Mouse (Mus musculus) spleen, adult 2 months (tissue): ENCODE data around the gene Olfr455. TPM values are rescaled to one million over a fixed set of nuclear protein-coding genes. Genes with fewer than 3 reads are reported as not detected.

Experiments
- DNase-seq, 2 experiments: peaks; one replicate each; pipeline versions ENCODE4 v3.0.0 to v3.0.0-alpha.2; 2012 to 2021; ENCODE audit warnings: low spot score in 2 of 2, low read depth in 1 of 2
- H3K27ac ChIP-seq: fragments of 200-500 bp; 2 replicates; pipeline ENCODE4 v1.5.1; 2012; ENCODE audit warnings: low read length, inconsistent platforms; ENCODE audit not compliant: insufficient read depth
- H3K27me3 ChIP-seq: fragments of 200-500 bp; 2 replicates; pipeline ENCODE4 v1.6.1; 2012; ENCODE audit warnings: mild to moderate bottlenecking, moderate library complexity, low read length, inconsistent platforms; ENCODE audit not compliant: control insufficient read depth, insufficient read depth
- H3K36me3 ChIP-seq: fragments of 200-500 bp; 2 replicates; pipeline ENCODE4 v1.6.1; 2012; ENCODE audit warnings: mild to moderate bottlenecking, low read length, inconsistent platforms; ENCODE audit not compliant: control insufficient read depth, insufficient read depth
- H3K4me1 ChIP-seq: fragments of 200-500 bp; 2 replicates; pipeline ENCODE4 v1.6.1; 2011; ENCODE audit warnings: inconsistent platforms; ENCODE audit not compliant: control insufficient read depth, insufficient read depth, insufficient read length
- H3K4me3 ChIP-seq: fragments of 200-500 bp; 2 replicates; pipeline ENCODE4 v1.5.1; 2011; ENCODE audit warnings: mild to moderate bottlenecking, inconsistent platforms; ENCODE audit not compliant: insufficient read depth, insufficient read length; ENCODE audit errors: extremely low read depth
- CTCF ChIP-seq: fragments of 200-500 bp; IDR thresholded peaks from 2 replicates; pipeline ENCODE4 v1.5.1; 2011; ENCODE audit warnings: mild to moderate bottlenecking, inconsistent platforms; ENCODE audit not compliant: insufficient read depth, insufficient read length, insufficient replicate concordance; ENCODE audit errors: extremely low read depth
- POLR2A ChIP-seq: fragments of 200-500 bp; IDR thresholded peaks from 2 replicates; pipeline ENCODE4 v1.6.1; 2011; ENCODE audit warnings: low read depth, low read length, inconsistent platforms
- WGBS: fragments of 180-500 bp; shearing (Covaris S2); methylation state at CpG from one replicate; pipeline ENCODE4 v1.1.7; 2018; 5-methylcytosine and 5-hydroxymethylcytosine counted together
- polyA plus RNA-seq: library from polyadenylated mRNA; depleted of rRNA; stranded (reverse); fragments of >200 nt; gene quantifications from 2 replicates; pipeline ENCODE4 v1.2.3, GENCODE M21; 2012; rRNA removed

Gene Olfr455
- polyA plus RNA-seq = not detected in 2 replicates

DNA sequence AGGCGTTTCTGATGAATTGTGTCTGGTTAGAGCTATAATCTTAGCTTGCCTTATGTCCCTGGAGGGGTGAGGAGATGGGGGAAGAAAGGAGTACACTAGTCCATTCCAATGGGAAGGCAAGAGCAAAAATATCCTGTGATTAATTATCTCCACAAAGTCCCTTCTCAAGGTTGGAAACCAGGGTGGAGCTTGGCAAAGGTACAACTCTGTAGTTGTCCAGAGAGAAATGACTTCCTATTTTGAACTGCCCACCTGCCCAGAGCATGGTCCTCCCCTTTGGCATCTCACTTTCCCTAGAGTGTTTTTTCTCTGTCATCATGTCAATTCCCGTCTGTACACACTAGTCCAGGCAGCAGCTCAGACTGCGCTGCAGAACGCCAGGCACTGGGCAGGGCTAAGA lies at the start of gene Olfr455:
Olfr455 (minus strand) TSS at position 127 of the 400 bp plus-strand sequence.
- Histone ChIP-seq H3K36me3 (no peaks in the 10 kb centered on the region), H3K27ac (no peak within 1 kb of the TSS), H3K4me3 (no peak within 1 kb of the TSS), H3K4me1 (no peaks in the 10 kb centered on the region), H3K27me3 (no peaks in the 10 kb centered on the region)
- DNase-seq = no peak
- 83% methylated on average over 4 of the region's 4 CpGs for WGBS
- TF ChIP-seq POLR2A = no peak
- no peak for TF ChIP-seq CTCF

- Histone ChIP-seq H3K36me3 (no peaks in the 10 kb centered on the region), H3K27ac (no peak overlapping the region), H3K27me3 (no peaks in the 10 kb centered on the region), H3K4me1 (no peaks in the 10 kb centered on the region), H3K4me3 (no peak overlapping the region)
- no peak for DNase-seq
- no peak for TF ChIP-seq POLR2A
- WGBS = 80% methylated on average over 17 of the region's 17 CpGs
Measured at GRCm38 (mm10) chr6:42593138-42593882, 45.9 kb upstream of the Olfr455 start.

DNA sequence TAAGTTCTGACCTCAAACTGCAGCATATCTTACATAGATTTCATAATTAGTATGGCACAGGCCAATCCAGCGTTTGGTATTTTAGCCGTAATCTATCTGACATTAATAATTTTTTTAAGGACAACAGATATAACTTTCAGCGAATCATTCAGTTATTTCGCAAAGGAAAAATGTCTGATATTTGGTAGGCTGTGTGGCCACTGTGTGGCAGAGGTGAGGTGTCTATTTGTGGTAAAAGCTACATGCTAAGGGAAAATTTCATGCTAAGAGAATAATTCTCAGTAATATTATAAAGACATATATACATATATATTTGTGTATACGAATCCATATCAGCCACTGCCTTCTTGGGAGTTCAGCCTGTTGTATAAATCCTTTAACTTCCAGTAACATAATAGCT lies 39.2 kb upstream of the Olfr455 start:
- TF ChIP-seq CTCF = no peak
- no peak for TF ChIP-seq POLR2A
- no peaks in the 10 kb centered on the region for H3K36me3 ChIP-seq
- no peaks in the 10 kb centered on the region; the same call in 1 of the 2 replicates for H3K27me3 ChIP-seq
- WGBS = 85% methylated on average over 5 of the region's 5 CpGs
- no peaks in the 10 kb centered on the region for H3K4me1 ChIP-seq
- DNase-seq = no peak
- H3K4me3 ChIP-seq = no peak overlapping the region
- no peak overlapping the region for H3K27ac ChIP-seq

DNA sequence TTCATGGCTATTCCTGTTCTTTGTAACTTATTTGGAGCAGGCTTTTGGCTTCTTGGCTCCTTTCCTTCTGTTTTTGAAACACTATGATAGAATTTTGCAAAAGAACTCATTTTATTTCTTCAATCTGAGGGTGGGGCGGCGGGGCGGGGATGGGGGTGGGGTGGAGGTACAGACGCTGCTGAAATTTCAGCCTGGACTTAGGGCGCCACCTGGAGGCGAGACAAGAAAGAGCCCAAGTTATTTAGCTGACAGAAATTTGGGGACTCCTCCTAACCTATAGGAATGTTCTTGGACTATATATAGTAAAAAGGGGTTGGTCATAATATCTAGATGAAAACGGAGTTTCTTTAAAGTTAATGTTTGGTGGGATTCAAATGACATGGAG lies 36.1 kb upstream of the Olfr455 start:
- under 1% methylated on average over 7 of the region's 7 CpGs for WGBS
- Histone ChIP-seq H3K27me3 (no peaks in the 10 kb centered on the region; the same call in 1 of the 2 replicates), H3K36me3 (no peaks in the 10 kb centered on the region), H3K27ac (no peak overlapping the region), H3K4me1 (no peaks in the 10 kb centered on the region), H3K4me3 (no peak overlapping the region)
- TF ChIP-seq POLR2A (no peak), CTCF (peak; percentile 26; the same call in 1 of the 2 replicates)
- peak in 1 of 2 experiments; percentile 31 for DNase-seq

GRCm38 (mm10) chr6:42582741-42583487 lies 35.5 kb upstream of the Olfr455 start:
- WGBS = 62% methylated on average over 9 of the region's 9 CpGs
- no peak for DNase-seq
- H3K27me3 ChIP-seq = no peaks in the 10 kb centered on the region; the same call in 1 of the 2 replicates
- H3K27ac ChIP-seq = no peak overlapping the region
- no peak overlapping the region for H3K4me3 ChIP-seq
- TF ChIP-seq CTCF = no peak
- TF ChIP-seq POLR2A = no peak
- H3K36me3 ChIP-seq = no peaks in the 10 kb centered on the region
- no peaks in the 10 kb centered on the region for H3K4me1 ChIP-seq

DNA sequence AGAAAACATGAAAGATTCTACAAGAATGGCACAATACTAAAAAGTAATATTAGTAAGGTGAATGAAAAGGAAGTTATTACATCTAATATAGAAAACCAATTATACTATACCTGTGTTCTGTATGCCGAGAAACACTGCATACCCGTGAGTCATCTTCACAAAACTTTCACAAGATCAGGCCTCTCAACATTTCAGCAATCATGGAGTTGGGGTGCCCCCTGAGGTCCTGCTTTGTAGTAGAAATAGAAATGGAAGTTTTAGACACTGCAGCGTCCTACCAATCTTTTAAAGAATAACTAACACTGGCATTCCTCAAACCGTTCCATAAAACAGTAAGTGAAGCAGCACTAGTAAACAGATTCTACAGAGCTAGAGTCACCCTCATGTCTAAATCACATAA lies 31.3 kb upstream of the Olfr455 start:
- Histone ChIP-seq H3K4me3 (no peak overlapping the region), H3K4me1 (no peaks in the 10 kb centered on the region), H3K27ac (no peak overlapping the region), H3K36me3 (no peaks in the 10 kb centered on the region), H3K27me3 (no peaks in the 10 kb centered on the region; the same call in 1 of the 2 replicates)
- 66% methylated on average over 4 of the region's 4 CpGs for WGBS
- TF ChIP-seq POLR2A (no peak), CTCF (no peak)
- no peak for DNase-seq

GRCm38 (mm10) chr6:42577433-42577832 lies 30.0 kb upstream of the Olfr455 start:
- H3K27me3 ChIP-seq = no peaks in the 10 kb centered on the region
- H3K4me3 ChIP-seq = no peak overlapping the region
- no peak overlapping the region for H3K27ac ChIP-seq
- no peak for TF ChIP-seq POLR2A
- no peak for TF ChIP-seq CTCF
- WGBS = 90% methylated on average over 2 of the region's 2 CpGs
- no peaks in the 10 kb centered on the region for H3K4me1 ChIP-seq
- H3K36me3 ChIP-seq = no peaks in the 10 kb centered on the region
- no peak for DNase-seq
